Mouse (Mus musculus): Measurements from ENCODE around the gene Blzf1. TPM values are rescaled to one million over a fixed set of nuclear protein-coding genes. Genes with fewer than 3 reads are reported as not detected.
A peak's percentile ranks its signal among the peaks of the same experiment; 100 is the strongest.

Blzf1 gene
- polyA plus RNA-seq, 1 experiment from 2014 or later, result 34.3 TPM

DNA sequence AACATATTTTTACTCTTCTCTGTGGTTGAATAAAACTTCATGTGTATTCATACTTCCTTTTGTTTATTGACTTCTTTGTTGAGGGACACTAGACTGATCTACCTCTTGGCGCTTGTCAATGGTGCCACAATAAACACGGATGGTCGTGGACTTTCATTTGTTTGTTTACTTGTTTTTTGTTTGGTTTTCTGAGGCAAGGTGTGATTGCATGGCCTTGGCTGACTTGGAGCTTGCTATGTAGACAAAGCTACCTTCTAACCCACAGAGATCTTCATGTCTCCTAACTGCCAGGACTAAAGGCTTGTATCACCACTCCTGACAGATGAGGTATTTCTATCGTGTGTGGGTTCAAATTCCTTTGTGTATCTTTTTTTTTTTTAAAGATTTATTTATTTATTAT lies 16.9 kb upstream of the Blzf1 start:
- Histone ChIP-seq H3K4me2 (ENCODE audit: low read depth, low read length) (no peak overlapping the region), H3K9me3 (replicated peaks; ENCODE audit: control insufficient read depth, low read length) (no peaks in the 10 kb centered on the region), H3K4me1 (ENCODE audit: control insufficient read depth, insufficient read depth, low read length) (peaks cover 16% of the 10 kb centered on the region), H3K27me3 (ENCODE audit: control insufficient read depth, insufficient read depth, low read length) (no peaks in the 10 kb centered on the region), H3K36me3 (ENCODE audit: control insufficient read depth, insufficient read depth, low read length) (no peaks in the 10 kb centered on the region), H3K9ac (ENCODE audit: low read length) (no peak overlapping the region), H3K4me3 (replicated peaks; ENCODE audit: low read length) (no peak overlapping the region), H3K27ac (ENCODE audit: low read length) (no peak overlapping the region)
- WGBS, result 72% methylated on average over 4 of the region's 4 CpGs
- ATAC-seq (ENCODE audit: insufficient read depth, low FRiP score), result no peak

DNA sequence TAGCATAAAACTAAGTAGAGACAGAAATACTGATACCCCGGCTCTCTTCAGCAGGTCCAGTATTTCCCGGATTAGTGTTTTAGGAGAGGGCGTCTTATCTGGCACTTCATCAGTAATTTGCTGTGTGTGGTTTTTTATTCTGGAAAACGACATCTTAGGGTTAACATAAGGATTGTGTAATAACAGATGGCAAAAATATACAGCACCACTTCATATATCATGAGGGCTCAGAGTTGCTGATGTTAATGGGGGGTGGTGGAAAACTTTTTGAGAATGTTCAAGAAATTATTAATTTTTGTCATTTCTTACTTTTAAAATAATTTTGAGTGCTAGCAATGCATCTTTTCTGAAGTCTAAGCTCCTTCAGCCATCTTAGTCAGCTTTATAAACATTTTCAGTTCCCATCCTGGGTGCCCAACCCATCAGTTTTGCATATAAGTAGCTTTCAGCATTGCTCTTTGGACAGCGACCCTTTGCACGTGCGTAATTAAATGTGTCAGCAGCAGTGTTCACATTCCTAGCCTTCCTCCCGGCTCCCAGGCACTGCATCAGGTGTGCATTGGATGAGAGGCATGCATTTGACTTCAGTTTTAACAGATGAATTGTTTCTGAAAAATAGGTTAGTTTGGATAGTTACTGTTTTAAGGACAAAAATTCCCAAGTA lies 15.8 kb upstream of the Blzf1 start:
- no peak for ATAC-seq (ENCODE audit: insufficient read depth, low FRiP score)

DNA sequence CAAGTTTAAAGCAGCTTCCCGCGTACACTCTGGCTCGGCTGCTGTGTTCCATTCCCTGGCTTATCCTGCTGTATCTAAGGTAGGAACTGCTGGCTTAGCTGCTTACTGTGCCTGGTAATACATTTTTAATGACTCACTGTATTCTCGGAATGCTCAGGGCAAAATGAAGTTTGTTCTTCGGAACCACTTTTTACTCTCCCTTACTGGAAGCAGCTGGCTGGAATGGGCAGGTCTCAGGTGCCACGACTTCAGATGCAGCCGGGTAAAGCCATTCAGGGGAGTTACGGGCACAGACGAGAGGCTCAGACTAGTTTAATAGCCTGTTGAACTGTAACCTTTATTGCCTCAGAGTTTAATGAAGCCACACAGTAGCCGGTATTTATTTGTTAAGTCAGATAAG lies 14.1 kb upstream of the Blzf1 start:
- no peak overlapping the region for H3K9ac ChIP-seq (ENCODE audit: low read length)
- no peaks in the 10 kb centered on the region for H3K36me3 ChIP-seq (ENCODE audit: control insufficient read depth, insufficient read depth, low read length)
- no peak overlapping the region for H3K4me3 ChIP-seq (replicated peaks; ENCODE audit: low read length)
- H3K27ac ChIP-seq (ENCODE audit: low read length), result 0 out of 2 replicates have a peak overlapping the region, but pooled peaks have one; percentile 0
- no peak overlapping the region for H3K4me2 ChIP-seq (ENCODE audit: low read depth, low read length)
- H3K9me3 ChIP-seq (replicated peaks; ENCODE audit: control insufficient read depth, low read length), result no peaks in the 10 kb centered on the region
- ATAC-seq (ENCODE audit: insufficient read depth, low FRiP score), result no peak
- H3K27me3 ChIP-seq (ENCODE audit: control insufficient read depth, insufficient read depth, low read length), result no peaks in the 10 kb centered on the region
- 66% methylated on average over 10 of the region's 10 CpGs for WGBS
- H3K4me1 ChIP-seq (ENCODE audit: control insufficient read depth, insufficient read depth, low read length), result peaks cover 9% of the 10 kb centered on the region

More for the DNA sequence above, 15.8 kb upstream of the Blzf1 start:
- Histone ChIP-seq H3K27ac (ENCODE audit: low read length) (no peak overlapping the region), H3K4me1 (ENCODE audit: control insufficient read depth, insufficient read depth, low read length) (peaks cover 12% of the 10 kb centered on the region), H3K36me3 (ENCODE audit: control insufficient read depth, insufficient read depth, low read length) (no peaks in the 10 kb centered on the region), H3K9ac (ENCODE audit: low read length) (no peak overlapping the region), H3K4me2 (ENCODE audit: low read depth, low read length) (no peak overlapping the region), H3K4me3 (replicated peaks; ENCODE audit: low read length) (no peak overlapping the region), H3K9me3 (replicated peaks; ENCODE audit: control insufficient read depth, low read length) (no peaks in the 10 kb centered on the region), H3K27me3 (ENCODE audit: control insufficient read depth, insufficient read depth, low read length) (no peaks in the 10 kb centered on the region)
- 58% methylated on average over 8 of the region's 8 CpGs for WGBS

DNA sequence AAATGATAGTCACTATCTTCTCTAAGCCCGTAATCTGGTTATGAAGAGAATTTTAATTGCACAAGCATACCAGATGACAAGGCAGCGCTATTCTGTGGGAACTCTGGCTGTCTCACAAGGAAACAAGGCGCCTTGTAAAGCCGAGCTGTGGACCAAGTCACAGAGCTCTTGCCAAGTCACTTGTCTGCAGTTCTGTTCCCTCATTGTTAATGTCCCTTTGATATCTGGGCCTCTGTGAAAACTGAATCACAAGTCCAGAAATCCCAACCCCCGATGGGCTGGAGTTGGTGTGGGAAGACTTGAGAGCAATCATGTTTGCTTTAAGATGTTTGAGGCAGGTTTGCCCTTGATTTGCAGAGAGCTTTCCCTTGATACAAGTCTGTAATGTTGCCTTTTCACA lies 13.4 kb upstream of the Blzf1 start:
- Histone ChIP-seq H3K4me3 (replicated peaks; ENCODE audit: low read length) (no peak overlapping the region), H3K27ac (ENCODE audit: low read length) (no peak overlapping the region), H3K4me1 (ENCODE audit: control insufficient read depth, insufficient read depth, low read length) (peaks cover 9% of the 10 kb centered on the region), H3K9me3 (replicated peaks; ENCODE audit: control insufficient read depth, low read length) (no peaks in the 10 kb centered on the region), H3K27me3 (ENCODE audit: control insufficient read depth, insufficient read depth, low read length) (no peaks in the 10 kb centered on the region), H3K9ac (ENCODE audit: low read length) (no peak overlapping the region), H3K4me2 (ENCODE audit: low read depth, low read length) (no peak overlapping the region), H3K36me3 (ENCODE audit: control insufficient read depth, insufficient read depth, low read length) (no peaks in the 10 kb centered on the region)
- ATAC-seq (ENCODE audit: insufficient read depth, low FRiP score), result no peak
- WGBS, result 73% methylated on average over 5 of the region's 5 CpGs

DNA sequence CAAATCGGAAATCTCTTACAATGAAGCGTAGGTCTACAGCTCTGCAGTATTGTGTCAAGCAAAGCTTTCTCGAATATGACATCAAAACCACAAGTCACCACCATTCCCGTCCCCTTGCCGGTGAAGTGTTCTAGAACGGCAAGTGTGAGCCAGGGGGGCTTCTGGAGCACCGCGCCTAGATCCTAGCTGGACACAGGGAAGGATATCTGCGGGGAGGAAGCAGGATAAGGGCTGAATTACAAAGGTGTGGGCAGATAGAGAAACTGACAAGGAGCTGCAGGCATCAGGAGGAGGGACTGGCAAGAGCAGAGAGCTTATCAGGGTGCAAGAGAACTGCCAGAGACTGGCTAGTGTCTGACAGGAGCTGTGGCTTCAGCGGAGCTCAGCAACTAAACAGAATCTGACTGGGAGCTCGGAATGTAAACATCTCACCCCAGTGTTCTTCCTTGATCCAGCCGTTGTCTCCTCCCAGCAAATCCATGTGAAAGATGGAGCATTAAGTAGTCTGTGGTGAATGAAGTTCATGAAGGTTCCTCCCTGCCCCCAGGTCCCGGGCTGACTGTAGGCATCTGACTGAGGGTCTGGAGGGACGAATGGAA lies 12.4 kb upstream of the Blzf1 start:
- Histone ChIP-seq H3K9me3 (replicated peaks; ENCODE audit: control insufficient read depth, low read length) (no peaks in the 10 kb centered on the region), H3K27ac (ENCODE audit: low read length) (no peak overlapping the region), H3K9ac (ENCODE audit: low read length) (no peak overlapping the region), H3K4me1 (ENCODE audit: control insufficient read depth, insufficient read depth, low read length) (peaks cover 9% of the 10 kb centered on the region), H3K27me3 (ENCODE audit: control insufficient read depth, insufficient read depth, low read length) (no peaks in the 10 kb centered on the region), H3K4me2 (ENCODE audit: low read depth, low read length) (no peak overlapping the region), H3K4me3 (replicated peaks; ENCODE audit: low read length) (no peak overlapping the region), H3K36me3 (ENCODE audit: control insufficient read depth, insufficient read depth, low read length) (no peaks in the 10 kb centered on the region)
- 49% methylated on average over 14 of the region's 14 CpGs for WGBS
- ATAC-seq (ENCODE audit: insufficient read depth, low FRiP score), result no peak

DNA sequence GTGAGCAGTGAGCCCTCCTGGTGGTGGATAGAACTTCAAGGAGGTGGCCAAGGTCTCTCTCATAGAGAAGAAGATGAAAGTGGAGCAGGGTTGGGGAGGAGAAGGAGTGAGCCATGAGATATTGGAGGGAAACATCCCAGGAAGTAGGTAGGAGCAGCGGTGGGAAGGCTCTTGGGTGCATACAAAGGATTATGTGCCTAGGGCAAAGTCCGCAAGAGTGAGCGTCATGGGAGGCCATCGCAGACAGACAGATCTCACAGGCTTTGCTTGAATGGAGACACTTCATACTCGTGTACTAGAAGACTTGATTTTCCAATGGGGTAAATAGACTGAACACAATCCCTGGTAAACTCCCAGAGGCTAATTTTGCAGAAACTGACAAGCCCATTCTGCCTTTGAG lies 11.2 kb upstream of the Blzf1 start:
- Histone ChIP-seq H3K9me3 (replicated peaks; ENCODE audit: control insufficient read depth, low read length) (no peaks in the 10 kb centered on the region), H3K27me3 (ENCODE audit: control insufficient read depth, insufficient read depth, low read length) (no peaks in the 10 kb centered on the region), H3K9ac (ENCODE audit: low read length) (no peak overlapping the region), H3K36me3 (ENCODE audit: control insufficient read depth, insufficient read depth, low read length) (no peaks in the 10 kb centered on the region), H3K4me1 (ENCODE audit: control insufficient read depth, insufficient read depth, low read length) (peaks cover 9% of the 10 kb centered on the region), H3K4me3 (replicated peaks; ENCODE audit: low read length) (no peak overlapping the region), H3K27ac (ENCODE audit: low read length) (no peak overlapping the region), H3K4me2 (ENCODE audit: low read depth, low read length) (no peak overlapping the region)
- 93% methylated on average over 5 of the region's 5 CpGs for WGBS
- ATAC-seq (ENCODE audit: insufficient read depth, low FRiP score), result no peak

DNA sequence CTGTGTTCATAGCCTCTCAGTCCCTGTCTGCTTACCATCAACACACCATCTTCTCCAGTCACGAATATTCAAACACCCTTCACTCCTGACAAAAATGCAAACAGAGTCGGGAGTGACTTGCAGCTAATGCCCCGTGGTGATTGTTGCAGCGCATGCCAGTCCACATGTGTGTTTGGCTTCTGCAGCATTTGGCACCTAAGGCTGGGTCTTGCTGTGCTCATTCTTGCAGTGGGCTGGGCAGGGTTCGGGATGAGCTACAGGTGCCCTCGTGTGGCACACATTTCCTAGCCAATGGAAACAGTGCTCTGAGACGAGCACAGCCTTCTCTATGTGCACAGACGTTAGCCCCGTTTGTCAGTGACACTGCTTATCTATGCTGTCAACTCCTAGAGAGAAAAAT lies 10.0 kb upstream of the Blzf1 start:
- Histone ChIP-seq H3K36me3 (ENCODE audit: control insufficient read depth, insufficient read depth, low read length) (no peaks in the 10 kb centered on the region), H3K27ac (ENCODE audit: low read length) (no peak overlapping the region), H3K4me2 (ENCODE audit: low read depth, low read length) (no peak overlapping the region), H3K4me3 (replicated peaks; ENCODE audit: low read length) (no peak overlapping the region), H3K9me3 (replicated peaks; ENCODE audit: control insufficient read depth, low read length) (no peaks in the 10 kb centered on the region), H3K9ac (ENCODE audit: low read length) (no peak overlapping the region), H3K27me3 (ENCODE audit: control insufficient read depth, insufficient read depth, low read length) (no peaks in the 10 kb centered on the region), H3K4me1 (ENCODE audit: control insufficient read depth, insufficient read depth, low read length) (peaks cover 9% of the 10 kb centered on the region)
- ATAC-seq (ENCODE audit: insufficient read depth, low FRiP score), result no peak
- WGBS, result 59% methylated on average over 9 of the region's 9 CpGs

DNA sequence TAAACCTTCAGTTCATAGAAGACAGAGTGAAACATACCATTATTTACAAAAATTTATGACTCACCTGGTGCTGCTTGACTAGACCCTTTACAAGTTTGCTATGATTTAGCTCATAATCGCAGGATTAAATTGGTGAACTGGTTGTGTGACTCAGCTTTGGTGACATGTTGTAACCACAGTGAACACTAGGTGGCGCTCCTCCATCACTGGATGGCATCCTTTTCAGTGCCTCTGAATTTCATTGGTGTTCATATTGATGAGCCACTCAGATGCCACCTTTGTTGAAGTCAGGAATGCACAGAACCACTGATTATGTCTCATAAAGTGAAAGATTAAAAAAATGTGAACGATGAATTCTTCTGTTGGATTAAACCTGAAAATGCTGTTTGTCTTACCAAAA lies 9.4 kb upstream of the Blzf1 start:
- H3K4me3 ChIP-seq (replicated peaks; ENCODE audit: low read length), result no peak overlapping the region
- no peak; the same call in 1 of the 2 replicates for ATAC-seq (ENCODE audit: insufficient read depth, low FRiP score)
- 26% methylated on average over 3 of the region's 3 CpGs for WGBS
- H3K27ac ChIP-seq (ENCODE audit: low read length), result no peak overlapping the region
- no peak overlapping the region for H3K4me2 ChIP-seq (ENCODE audit: low read depth, low read length)
- peaks cover 9% of the 10 kb centered on the region for H3K4me1 ChIP-seq (ENCODE audit: control insufficient read depth, insufficient read depth, low read length)
- H3K36me3 ChIP-seq (ENCODE audit: control insufficient read depth, insufficient read depth, low read length), result no peaks in the 10 kb centered on the region
- no peaks in the 10 kb centered on the region for H3K9me3 ChIP-seq (replicated peaks; ENCODE audit: control insufficient read depth, low read length)
- H3K9ac ChIP-seq (ENCODE audit: low read length), result no peak overlapping the region
- no peaks in the 10 kb centered on the region for H3K27me3 ChIP-seq (ENCODE audit: control insufficient read depth, insufficient read depth, low read length)

DNA sequence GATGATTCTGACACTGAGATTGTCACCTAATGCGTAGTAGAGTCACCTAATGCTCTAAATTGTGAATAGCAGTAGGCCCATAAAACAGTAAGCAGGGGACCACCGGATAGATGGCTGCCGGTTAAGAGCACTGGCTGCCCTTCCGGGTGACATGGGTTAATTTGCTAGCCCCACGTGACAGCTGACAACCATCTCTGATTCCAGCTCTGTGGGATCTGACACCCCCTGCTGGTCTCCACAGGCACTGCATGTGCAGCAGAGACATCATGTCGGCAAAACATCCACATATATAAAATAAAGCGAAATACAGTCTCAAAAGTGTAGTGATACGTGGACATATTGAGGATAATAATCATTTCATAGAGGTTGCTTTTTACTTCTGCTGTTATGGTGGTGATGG lies 8.0 kb upstream of the Blzf1 start:
- H3K4me2 ChIP-seq (ENCODE audit: low read depth, low read length), result no peak overlapping the region
- H3K4me3 ChIP-seq (replicated peaks; ENCODE audit: low read length), result no peak overlapping the region
- H3K4me1 ChIP-seq (ENCODE audit: control insufficient read depth, insufficient read depth, low read length), result peaks cover 6% of the 10 kb centered on the region
- WGBS, result 71% methylated on average over 8 of the region's 8 CpGs
- H3K27ac ChIP-seq (ENCODE audit: low read length), result no peak overlapping the region
- ATAC-seq (ENCODE audit: insufficient read depth, low FRiP score), result no peak
- no peak overlapping the region for H3K9ac ChIP-seq (ENCODE audit: low read length)
- no peaks in the 10 kb centered on the region for H3K9me3 ChIP-seq (replicated peaks; ENCODE audit: control insufficient read depth, low read length)
- no peaks in the 10 kb centered on the region for H3K36me3 ChIP-seq (ENCODE audit: control insufficient read depth, insufficient read depth, low read length)
- H3K27me3 ChIP-seq (ENCODE audit: control insufficient read depth, insufficient read depth, low read length), result no peaks in the 10 kb centered on the region

Data from stomach, embryonic 16.5 days (tissue).